Mouse (Mus musculus): Measurements from ENCODE around the gene Adam22.

DNA sequence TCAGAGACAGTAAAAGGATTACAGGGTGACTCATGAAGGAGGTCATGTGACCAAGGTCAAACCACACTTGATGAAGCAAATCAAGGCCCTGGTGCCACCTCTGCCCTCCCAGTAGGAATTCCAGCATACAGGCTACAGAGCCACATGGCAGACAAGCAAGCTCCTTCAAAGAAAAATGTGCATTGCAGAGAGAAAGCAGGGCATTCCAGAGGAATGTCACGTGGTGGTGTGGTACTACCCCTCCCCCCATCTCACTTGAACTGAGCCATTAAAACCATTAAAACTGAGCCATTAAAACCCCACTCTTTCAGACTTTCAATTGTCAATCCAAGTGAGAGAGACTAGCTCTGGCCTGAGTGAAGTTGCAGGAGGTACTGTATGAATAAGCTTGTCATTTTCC lies 74.7 kb downstream of the Adam22 start:
- TF ChIP-seq CTCF (IDR thresholded peaks at IDR 0.05; ENCODE audit: control insufficient read depth, insufficient read depth, insufficient replicate concordance, low read depth, low read length) (no peak), POLR2A (IDR thresholded peaks at IDR 0.05; ENCODE audit: control insufficient read depth, low read depth, low read length) (no peak)

Data from testis, adult 2 months (tissue).